Mouse (Mus musculus) forebrain, embryonic 16.5 days (tissue): Measurements from ENCODE around the gene Timm22. TPM values are rescaled to one million over a fixed set of nuclear protein-coding genes. Genes with fewer than 3 reads are reported as not detected.

Experiments
- ATAC-seq: fragments of 200-750 bp; cut with Nextera tagmentation; 2 replicates; pipeline ENCODE4 v1.8.0; 2017; ENCODE audit warnings: mild to moderate bottlenecking, moderate library complexity
- H3K27ac ChIP-seq: fragments of 300-500 bp; sonication (generic); 2 replicates; pipeline ENCODE4 v1.5.1; 2014; ENCODE audit warnings: low read length, control low read depth
- H3K27me3 ChIP-seq: fragments of 300-500 bp; sonication (generic); replicated peaks from 2 replicates; pipeline ENCODE4 v1.6.1; 2014; ENCODE audit warnings: low read length; ENCODE audit not compliant: control insufficient read depth, insufficient read depth
- H3K36me3 ChIP-seq: fragments of 300-500 bp; sonication (generic); 2 replicates; pipeline ENCODE4 v1.6.1; 2014; ENCODE audit not compliant: control insufficient read depth, insufficient read depth
- H3K4me1 ChIP-seq: fragments of 300-500 bp; sonication (generic); replicated peaks from 2 replicates; pipeline ENCODE4 v1.6.1; 2014; ENCODE audit warnings: low read length; ENCODE audit not compliant: control insufficient read depth, insufficient read depth
- H3K4me2 ChIP-seq: fragments of 300-500 bp; sonication (generic); 2 replicates; pipeline ENCODE4 v1.6.1; 2014; ENCODE audit warnings: mild to moderate bottlenecking, low read length, control low read depth
- H3K4me3 ChIP-seq: fragments of 300-500 bp; sonication (generic); replicated peaks from 2 replicates; pipeline ENCODE4 v1.5.1; 2014; ENCODE audit warnings: mild to moderate bottlenecking, low read length, control low read depth
- H3K9ac ChIP-seq: fragments of 300-500 bp; sonication (generic); replicated peaks from 2 replicates; pipeline ENCODE4 v1.6.1; 2014; ENCODE audit warnings: low read depth, low read length, control low read depth
- H3K9me3 ChIP-seq: fragments of 300-500 bp; sonication (generic); 2 replicates; pipeline ENCODE4 v1.6.1; 2016; ENCODE audit warnings: low read length; ENCODE audit not compliant: control insufficient read depth
- WGBS: fragments of 180-500 bp; shearing (Covaris S2); extraction: QIAGEN DNeasy Blood & Tissue Kit; methylation state at CpG from one replicate; pipeline ENCODE4 v1.1.7; 2014; 5-methylcytosine and 5-hydroxymethylcytosine counted together
- polyA plus RNA-seq: library from polyadenylated mRNA; unstranded; fragments of >200 nt; fragmentation: Nextera tagmentation; extraction: Ambion mirVana; gene quantifications from 2 replicates; pipeline ENCODE4 v1.2.1, GENCODE M21; 2015

Timm22 gene
- polyA plus RNA-seq, 1 experiment from 2014 or later: 101 TPM

DNA sequence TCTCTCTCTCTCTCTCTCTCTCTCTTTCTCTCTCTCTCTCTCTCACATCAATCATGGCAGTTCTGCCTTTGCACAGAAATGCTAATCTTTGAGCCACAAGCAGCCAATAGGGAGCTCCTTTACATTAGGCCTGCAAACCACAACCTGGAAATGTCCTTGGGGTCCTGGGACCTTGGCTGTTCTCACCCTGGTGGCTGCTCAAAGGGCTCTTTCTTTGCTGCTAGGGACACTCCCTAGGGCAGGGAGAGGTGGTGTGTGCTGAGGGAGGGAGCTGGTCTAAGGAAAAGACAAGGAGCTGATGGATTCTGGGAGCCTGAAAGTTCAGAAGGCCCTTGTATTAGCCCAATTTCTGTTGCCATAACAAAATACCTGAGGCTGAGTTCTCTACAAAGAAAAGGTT lies 36.3 kb upstream of the Timm22 start:
- Histone ChIP-seq H3K36me3 (no peaks in the 10 kb centered on the region), H3K27me3 (no peaks in the 10 kb centered on the region), H3K27ac (no peak overlapping the region), H3K9me3 (no peaks in the 10 kb centered on the region), H3K4me2 (no peak overlapping the region), H3K4me1 (peaks cover 2% of the 10 kb centered on the region; the same call in 1 of the 2 replicates), H3K9ac (no peak overlapping the region), H3K4me3 (no peak overlapping the region)
- no peak for ATAC-seq

DNA sequence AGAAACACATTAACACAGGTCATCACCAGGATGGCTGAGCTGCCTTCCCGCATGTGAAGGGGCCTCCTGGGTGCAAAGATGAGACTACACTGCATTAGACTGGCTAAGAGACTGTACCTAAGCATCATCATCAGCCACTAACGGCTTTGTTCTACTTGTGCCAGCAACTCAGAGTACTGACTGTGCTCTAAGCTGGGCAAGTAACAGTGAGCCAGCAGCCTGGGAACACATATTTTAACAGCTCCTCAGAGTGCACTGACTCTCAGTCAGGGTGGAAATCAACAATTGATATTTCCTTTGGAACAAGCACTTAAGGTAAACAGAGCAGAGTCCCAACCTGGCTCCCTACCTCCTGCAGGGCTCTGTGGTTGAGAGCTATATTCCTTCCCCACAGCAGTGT lies 34.6 kb upstream of the Timm22 start:
- Histone ChIP-seq H3K9ac (no peak overlapping the region), H3K27ac (no peak overlapping the region)
- no peak for ATAC-seq

DNA sequence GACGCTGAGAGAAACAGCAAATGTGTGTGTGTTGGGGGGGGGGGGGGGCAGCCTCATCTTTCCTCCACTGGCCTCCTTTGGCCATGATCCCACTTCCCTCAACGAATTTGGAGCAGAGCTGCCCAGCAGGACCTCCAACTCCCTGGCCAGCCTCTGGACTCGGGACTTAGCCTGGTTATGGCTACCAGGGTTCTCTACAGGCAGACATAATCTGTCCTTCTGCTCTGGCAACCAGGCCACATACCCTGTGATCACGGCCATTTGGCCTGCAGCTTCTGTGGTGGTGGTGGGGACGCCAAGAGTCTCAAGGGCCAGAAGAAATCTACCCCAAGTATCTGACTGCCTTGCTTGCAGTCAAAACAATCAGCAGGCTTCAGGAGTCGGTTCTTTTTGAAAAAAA lies 34.2 kb upstream of the Timm22 start:
- H3K4me3 ChIP-seq: no peak overlapping the region
- WGBS: 27% methylated on average over 6 of the region's 6 CpGs

More for the DNA sequence above, 34.6 kb upstream of the Timm22 start:
- 57% methylated on average over 2 of the region's 2 CpGs for WGBS
- H3K4me3 ChIP-seq: no peak overlapping the region
- H3K4me1 ChIP-seq: peaks cover 2% of the 10 kb centered on the region
- no peaks in the 10 kb centered on the region for H3K36me3 ChIP-seq
- H3K27me3 ChIP-seq: no peaks in the 10 kb centered on the region
- no peak overlapping the region for H3K4me2 ChIP-seq
- no peaks in the 10 kb centered on the region for H3K9me3 ChIP-seq

DNA sequence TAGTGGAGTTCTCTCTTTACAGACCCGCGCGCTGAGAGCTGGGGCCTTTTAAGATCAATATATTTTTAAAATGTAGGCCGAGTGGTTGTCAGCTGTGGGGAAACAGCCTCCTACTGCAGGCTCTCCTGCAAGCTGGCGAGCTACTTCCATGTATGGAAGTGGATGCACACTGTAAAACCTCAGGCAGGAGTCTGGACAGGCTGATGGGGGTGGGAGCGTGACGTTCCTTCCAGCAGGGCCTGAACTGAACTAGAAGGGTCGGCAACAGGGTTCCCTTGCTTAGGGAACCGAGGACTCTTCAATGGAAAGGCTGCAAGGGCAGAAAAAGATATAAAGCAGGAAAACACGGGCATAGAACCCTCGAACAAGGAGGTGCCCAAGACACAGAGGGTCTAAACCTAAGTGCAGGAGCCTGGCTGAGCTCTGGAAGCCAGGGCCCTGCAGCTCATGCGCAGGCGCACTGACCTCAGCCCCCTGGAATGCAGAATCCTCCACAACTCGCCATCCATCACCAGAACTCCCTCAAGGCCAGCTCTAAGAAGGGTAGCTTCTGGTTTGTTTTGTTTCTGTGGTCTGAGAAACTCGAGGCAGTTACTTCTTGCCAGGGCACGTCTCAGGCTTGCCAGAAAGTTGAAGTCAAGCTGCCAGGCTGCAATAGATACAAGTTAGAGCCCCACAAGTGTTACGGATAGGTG lies 32.1 kb upstream of the Timm22 start:
- H3K4me3 ChIP-seq: no peak overlapping the region
- no peaks in the 10 kb centered on the region for H3K9me3 ChIP-seq
- H3K9ac ChIP-seq: no peak overlapping the region
- ATAC-seq: no peak
- H3K4me1 ChIP-seq: peaks cover 2% of the 10 kb centered on the region
- H3K27ac ChIP-seq: no peak overlapping the region
- no peak overlapping the region for H3K4me2 ChIP-seq
- no peaks in the 10 kb centered on the region for H3K27me3 ChIP-seq
- H3K36me3 ChIP-seq: no peaks in the 10 kb centered on the region
- 64% methylated on average over 17 of the region's 17 CpGs for WGBS

More for the DNA sequence above, 34.2 kb upstream of the Timm22 start:
- no peaks in the 10 kb centered on the region for H3K36me3 ChIP-seq
- peaks cover 2% of the 10 kb centered on the region for H3K4me1 ChIP-seq
- H3K4me2 ChIP-seq: no peak overlapping the region
- H3K9me3 ChIP-seq: no peaks in the 10 kb centered on the region
- ATAC-seq: no peak
- no peak overlapping the region for H3K27ac ChIP-seq
- no peaks in the 10 kb centered on the region for H3K27me3 ChIP-seq
- H3K9ac ChIP-seq: no peak overlapping the region

DNA sequence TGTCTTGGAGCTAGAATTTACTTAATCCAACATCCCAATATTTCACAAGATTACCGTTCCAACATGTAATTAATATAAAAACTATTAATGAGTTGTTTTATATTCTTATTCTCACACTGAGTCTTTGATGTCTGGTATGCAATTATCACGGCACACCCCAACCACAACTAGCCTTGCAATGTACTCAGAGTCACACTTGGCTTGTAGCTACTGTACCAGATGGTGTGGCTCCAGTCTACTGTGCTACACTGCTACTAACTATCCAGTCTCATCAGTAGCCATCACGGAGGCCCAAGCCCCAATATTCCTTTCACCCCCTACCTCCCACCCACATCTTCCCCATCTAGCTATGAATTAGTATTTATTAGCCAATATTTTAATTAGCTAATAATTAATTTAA lies 30.3 kb upstream of the Timm22 start:
- H3K4me2 ChIP-seq: no peak overlapping the region
- ATAC-seq: no peak
- WGBS: 55% methylated on average over 3 of the region's 3 CpGs

DNA sequence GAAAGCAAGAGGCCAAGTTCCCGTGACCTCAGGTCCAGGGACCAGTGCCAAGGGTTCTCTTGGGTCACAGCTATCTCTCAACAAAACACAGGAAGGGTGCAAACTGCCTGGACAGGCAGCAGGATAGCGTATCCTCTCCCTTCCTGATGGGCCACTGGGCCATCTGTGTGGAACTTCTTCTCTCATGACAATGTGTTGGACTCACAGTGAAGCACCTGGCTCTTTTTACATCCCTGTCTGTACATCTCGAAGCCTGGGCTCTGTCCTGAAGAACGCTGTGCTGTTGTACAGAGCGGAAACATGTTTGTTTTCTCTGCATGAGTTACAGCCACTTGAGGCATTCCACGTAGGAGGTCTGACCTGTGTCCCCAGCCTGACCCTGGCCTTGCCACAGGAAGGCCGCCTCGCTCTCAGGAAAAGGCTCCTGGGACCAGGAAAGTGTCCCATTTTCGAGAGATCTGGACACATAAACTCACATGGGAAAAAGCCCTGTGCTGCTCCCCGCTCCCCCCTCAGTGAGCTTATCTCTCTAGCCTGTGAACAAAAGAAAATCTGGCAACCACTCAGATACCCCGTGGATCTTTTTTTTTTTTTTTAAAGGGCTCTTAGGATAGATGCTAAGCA lies 26.7 kb upstream of the Timm22 start:
- WGBS: 43% methylated on average over 11 of the region's 11 CpGs
- Histone ChIP-seq H3K9me3 (no peaks in the 10 kb centered on the region), H3K27me3 (no peaks in the 10 kb centered on the region), H3K9ac (no peak overlapping the region), H3K36me3 (no peaks in the 10 kb centered on the region), H3K4me2 (no peak overlapping the region), H3K4me1 (peaks cover 17% of the 10 kb centered on the region), H3K27ac (no peak overlapping the region), H3K4me3 (no peak overlapping the region)
- no peak for ATAC-seq

More for the DNA sequence above, 30.3 kb upstream of the Timm22 start:
- H3K4me1 ChIP-seq: peaks cover 2% of the 10 kb centered on the region
- H3K36me3 ChIP-seq: no peaks in the 10 kb centered on the region
- H3K4me3 ChIP-seq: no peak overlapping the region
- no peak overlapping the region for H3K27ac ChIP-seq
- no peak overlapping the region for H3K9ac ChIP-seq
- H3K9me3 ChIP-seq: no peaks in the 10 kb centered on the region
- H3K27me3 ChIP-seq: no peaks in the 10 kb centered on the region

DNA sequence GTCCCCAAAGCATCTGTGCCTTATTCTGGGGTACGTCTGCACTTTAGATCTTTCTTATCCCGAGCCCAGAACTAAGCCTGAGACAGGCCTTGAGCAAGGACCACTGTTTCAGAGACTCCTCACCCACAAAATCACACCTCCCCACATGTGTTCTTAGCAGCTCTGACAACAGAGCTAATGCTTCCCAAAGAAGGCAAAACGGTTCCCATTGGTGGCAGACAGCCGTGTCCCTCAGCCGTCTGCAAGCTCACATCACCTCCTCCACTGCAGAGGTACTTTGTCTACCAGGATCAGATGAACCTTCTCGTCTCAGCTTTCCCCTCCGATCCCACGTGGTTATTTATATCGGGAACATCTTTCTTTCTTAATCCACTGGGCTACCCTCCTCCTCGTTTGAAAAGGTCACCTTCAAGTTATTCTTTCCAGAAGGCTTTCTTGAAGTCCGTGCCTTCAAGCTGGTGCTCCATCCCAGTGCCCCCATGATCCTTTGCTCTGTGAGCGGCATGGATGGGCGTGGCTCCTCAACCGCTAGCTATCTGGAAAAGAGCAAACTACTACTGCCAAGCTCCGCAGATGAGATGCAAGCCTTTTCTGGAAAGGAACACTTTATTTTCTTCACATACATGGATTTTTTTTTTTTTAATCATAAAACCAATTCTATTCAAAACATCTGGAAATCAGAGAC lies 25.4 kb upstream of the Timm22 start:
- Histone ChIP-seq H3K27me3 (no peaks in the 10 kb centered on the region), H3K4me1 (peaks cover 24% of the 10 kb centered on the region), H3K4me3 (no peak overlapping the region), H3K36me3 (no peaks in the 10 kb centered on the region), H3K9me3 (no peaks in the 10 kb centered on the region), H3K27ac (no peak overlapping the region), H3K4me2 (no peak overlapping the region), H3K9ac (no peak overlapping the region)
- WGBS: 80% methylated on average over 15 of the region's 15 CpGs
- ATAC-seq: no peak

DNA sequence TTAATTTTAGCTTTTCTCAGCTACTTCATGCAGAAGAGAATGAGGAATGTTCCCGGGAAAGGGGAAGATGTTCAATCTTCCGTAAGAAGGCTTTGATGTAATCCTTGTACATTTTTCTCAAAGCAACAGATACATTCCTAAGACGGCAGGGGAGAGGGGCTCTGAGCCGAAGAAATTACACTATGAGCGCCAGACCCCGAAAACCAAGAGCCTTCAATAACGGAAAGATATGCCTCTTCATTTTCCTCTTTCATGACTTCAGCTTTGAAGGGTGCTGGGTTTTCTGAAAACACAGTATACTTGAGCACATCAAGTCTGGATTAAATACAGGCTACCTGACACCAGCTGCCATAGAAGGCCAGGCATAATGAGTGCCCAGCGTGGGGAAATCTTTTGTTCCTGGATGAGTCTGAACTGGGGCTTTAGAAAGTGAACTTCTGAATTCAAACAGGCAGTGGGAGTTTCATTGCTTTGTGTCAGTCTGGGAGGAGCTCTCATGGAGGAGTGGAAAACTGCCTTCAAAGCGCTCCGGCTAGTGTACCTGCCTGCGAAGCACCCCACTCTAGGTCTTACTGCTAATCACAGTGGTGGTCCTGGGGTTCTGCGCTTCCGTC lies 23.9 kb upstream of the Timm22 start:
- H3K9me3 ChIP-seq: no peaks in the 10 kb centered on the region
- no peak overlapping the region for H3K4me3 ChIP-seq
- no peaks in the 10 kb centered on the region for H3K27me3 ChIP-seq
- peaks cover 24% of the 10 kb centered on the region for H3K4me1 ChIP-seq
- H3K27ac ChIP-seq: no peak overlapping the region
- 10% methylated on average over 13 of the region's 13 CpGs for WGBS
- H3K9ac ChIP-seq: no peak overlapping the region
- no peak overlapping the region for H3K4me2 ChIP-seq
- no peaks in the 10 kb centered on the region for H3K36me3 ChIP-seq
- no peak for ATAC-seq

DNA sequence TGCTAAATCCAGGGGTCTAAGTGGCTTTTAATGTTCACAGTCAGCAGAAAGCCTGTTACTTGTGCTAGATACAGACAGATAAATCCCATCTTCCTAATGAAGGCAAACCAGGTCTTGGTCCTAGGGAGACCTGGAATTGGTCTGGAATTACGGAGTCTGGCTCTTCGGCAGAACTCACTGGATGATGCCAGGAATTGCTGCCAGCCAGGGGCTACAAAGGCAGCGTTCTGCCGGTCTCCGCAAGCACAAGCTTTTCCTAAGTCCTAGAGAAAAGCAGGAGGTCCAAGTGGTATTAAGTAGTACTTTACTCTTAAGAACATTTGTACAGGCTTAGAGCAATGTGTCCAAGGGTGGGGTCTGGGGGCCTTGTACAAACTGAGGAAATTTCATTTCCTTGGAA lies 22.4 kb upstream of the Timm22 start:
- 22% methylated on average over 5 of the region's 5 CpGs for WGBS

More for the DNA sequence above, 22.4 kb upstream of the Timm22 start:
- no peaks in the 10 kb centered on the region for H3K27me3 ChIP-seq
- no peaks in the 10 kb centered on the region for H3K36me3 ChIP-seq
- no peaks in the 10 kb centered on the region for H3K9me3 ChIP-seq
- no peak overlapping the region for H3K9ac ChIP-seq
- peaks cover 34% of the 10 kb centered on the region for H3K4me1 ChIP-seq
- H3K4me3 ChIP-seq: no peak overlapping the region
- ATAC-seq: no peak
- H3K27ac ChIP-seq: no peak overlapping the region
- no peak overlapping the region for H3K4me2 ChIP-seq
